Comparison of ENCODE assay signal across 8 mouse cellular contexts in the genomic region with DNA sequence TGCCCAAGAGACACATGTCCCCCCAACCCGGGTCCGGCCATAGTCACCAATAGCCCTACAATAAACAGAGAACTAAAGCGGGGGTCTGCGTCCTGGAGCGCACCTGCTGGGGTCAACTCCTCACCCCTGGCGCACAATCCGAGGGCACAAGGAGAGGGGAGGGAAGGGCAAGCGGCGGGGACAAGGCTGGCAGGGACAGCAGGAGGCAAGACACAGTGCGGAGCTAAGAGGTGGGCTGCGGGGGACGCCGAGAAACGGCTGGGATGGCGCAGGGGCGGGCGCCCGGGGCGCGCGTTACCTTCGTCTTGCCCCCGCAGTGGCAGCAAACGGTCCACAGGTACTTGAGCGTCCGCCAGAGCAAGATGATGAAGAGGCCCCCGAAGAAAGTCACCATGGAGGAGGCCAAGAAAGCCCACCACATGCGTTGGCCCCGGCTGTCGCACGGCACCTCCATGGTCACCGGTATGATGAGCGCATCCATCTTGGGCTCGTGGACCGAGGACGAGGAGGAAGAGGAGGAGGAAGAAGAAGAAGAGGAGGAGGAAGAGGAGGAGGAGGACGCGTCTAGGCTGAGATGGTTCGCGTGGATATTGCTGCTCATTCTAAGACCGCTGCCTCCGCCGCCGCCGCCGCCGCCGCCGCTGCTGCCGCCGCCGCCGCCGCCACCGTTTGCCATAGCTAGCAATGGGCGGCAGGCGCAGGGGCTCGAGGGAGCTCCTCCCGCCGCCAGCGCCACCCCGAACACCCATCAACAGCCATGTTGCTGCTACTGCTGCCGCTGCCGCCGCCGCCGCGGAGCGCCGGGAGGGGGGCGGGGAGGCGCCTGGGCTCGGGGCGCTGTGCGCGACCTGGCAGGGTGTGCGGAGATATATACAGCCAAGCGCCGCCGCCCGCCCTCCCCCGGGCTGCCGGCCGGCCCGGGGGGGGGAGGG. TPM values are rescaled to one million over a fixed set of nuclear protein-coding genes. Genes with fewer than 3 reads are reported as not detected.
DNase-seq lines count a peak whose midpoint lies in the region; ATAC-seq lines count a peak whose summit lies in the region.

No protein-coding gene starts in this region.

- H3K9me3 ChIP-seq in forebrain, embryonic 10.5 days = no peaks in the 10 kb centered on the region
- no peaks in the 10 kb centered on the region for H3K9me3 ChIP-seq in hindbrain, embryonic 12.5 days (replicated peaks)

- peak overlapping the region; percentile 83 for H3K9ac ChIP-seq in hindbrain, embryonic 12.5 days

- WGBS in forebrain, embryonic 10.5 days = under 1% methylated on average over 61 of the region's 85 CpGs
- WGBS in hindbrain, embryonic 12.5 days = under 1% methylated on average over 67 of the region's 85 CpGs

- peak overlapping the region; percentile 84 for H3K4me2 ChIP-seq in hindbrain, embryonic 12.5 days (replicated peaks)

- peak; percentile 39 for DNase-seq in urinary bladder, adult 2 months (ENCODE audit: low spot score)
- no peak for DNase-seq in urinary bladder, postnatal 10 days (ENCODE audit: low spot score)
- DNase-seq in forebrain, embryonic 10.5 days (ENCODE audit: extremely low spot score, low spot score) = peak; percentile 54
- DNase-seq in layer of hippocampus, postnatal 36 days = peak; percentile 65 to 72
- DNase-seq in lung, postnatal 10 days = peak; percentile 38
- peak; percentile 83 to 86 for DNase-seq in right cerebral cortex, postnatal 10 days (ENCODE audit: low spot score in 2 of 2)

- no peaks in the 10 kb centered on the region for H3K36me3 ChIP-seq in forebrain, embryonic 10.5 days (replicated peaks)
- no peaks in the 10 kb centered on the region for H3K36me3 ChIP-seq in hindbrain, embryonic 12.5 days

- H3K27ac ChIP-seq in forebrain, embryonic 10.5 days = peak overlapping the region; percentile 74
- H3K27ac ChIP-seq in hindbrain, embryonic 12.5 days = peak overlapping the region; percentile 87

- peaks cover 22% of the 10 kb centered on the region for H3K4me1 ChIP-seq in forebrain, embryonic 10.5 days
- peaks cover 12% of the 10 kb centered on the region for H3K4me1 ChIP-seq in hindbrain, embryonic 12.5 days

- peaks cover 85% of the 10 kb centered on the region for H3K27me3 ChIP-seq in forebrain, embryonic 10.5 days (ENCODE audit: poor library complexity, severe bottlenecking)
- H3K27me3 ChIP-seq in hindbrain, embryonic 12.5 days = peaks cover 67% of the 10 kb centered on the region

- H3K4me3 ChIP-seq in forebrain, embryonic 10.5 days = peak overlapping the region; percentile 80
- H3K4me3 ChIP-seq in hindbrain, embryonic 12.5 days = peak overlapping the region; percentile 79

- ATAC-seq in hindbrain, embryonic 12.5 days (ENCODE audit: low FRiP score) = peak; percentile 67
- no peak for ATAC-seq in granulocyte monocyte progenitor cell, adult 5-6 weeks (replicated peaks; ENCODE audit: poor library complexity, severe bottlenecking)

RNA-seq across cellular contexts. Expression of a gene that starts 10.6 kb away (rescaled TPM):
- 22.2 and 33.0 TPM in 2 replicates for polyA plus RNA-seq in urinary bladder, adult 2 months (2012; rRNA removed)
- 0.16 and 0.32 TPM in 2 replicates for polyA plus RNA-seq in forebrain, embryonic 10.5 days (2016; fragmentation: Nextera tagmentation; extraction: Ambion mirVana)
- 4.3 and 5.0 TPM in 2 replicates for polyA plus RNA-seq in hindbrain, embryonic 12.5 days (2016; fragmentation: Nextera tagmentation; extraction: Ambion mirVana)
- total RNA-seq in layer of hippocampus, postnatal 36 days (2021) = 100 to 1,000 TPM; 138 to 151 TPM
- not detected in 2 replicates for total RNA-seq in granulocyte monocyte progenitor cell, adult 5-6 weeks (2014; fragmentation: Nextera tagmentation)
- not detected in 2 replicates for total RNA-seq in granulocyte monocyte progenitor cell, adult 5-6 weeks (2017)
